Mouse (Mus musculus) frontal cortex, postnatal 14 days (tissue): ENCODE measurements around the gene Snx5.
A peak's percentile ranks its signal among the peaks of the same experiment; 100 is the strongest.

ENCODE experiments used
- DNase-seq, 2 experiments: peaks; one replicate each; pipeline ENCODE4 v3.0.0; 2022; ENCODE audit warnings: low spot score in 2 of 2

Gene Snx5

DNA sequence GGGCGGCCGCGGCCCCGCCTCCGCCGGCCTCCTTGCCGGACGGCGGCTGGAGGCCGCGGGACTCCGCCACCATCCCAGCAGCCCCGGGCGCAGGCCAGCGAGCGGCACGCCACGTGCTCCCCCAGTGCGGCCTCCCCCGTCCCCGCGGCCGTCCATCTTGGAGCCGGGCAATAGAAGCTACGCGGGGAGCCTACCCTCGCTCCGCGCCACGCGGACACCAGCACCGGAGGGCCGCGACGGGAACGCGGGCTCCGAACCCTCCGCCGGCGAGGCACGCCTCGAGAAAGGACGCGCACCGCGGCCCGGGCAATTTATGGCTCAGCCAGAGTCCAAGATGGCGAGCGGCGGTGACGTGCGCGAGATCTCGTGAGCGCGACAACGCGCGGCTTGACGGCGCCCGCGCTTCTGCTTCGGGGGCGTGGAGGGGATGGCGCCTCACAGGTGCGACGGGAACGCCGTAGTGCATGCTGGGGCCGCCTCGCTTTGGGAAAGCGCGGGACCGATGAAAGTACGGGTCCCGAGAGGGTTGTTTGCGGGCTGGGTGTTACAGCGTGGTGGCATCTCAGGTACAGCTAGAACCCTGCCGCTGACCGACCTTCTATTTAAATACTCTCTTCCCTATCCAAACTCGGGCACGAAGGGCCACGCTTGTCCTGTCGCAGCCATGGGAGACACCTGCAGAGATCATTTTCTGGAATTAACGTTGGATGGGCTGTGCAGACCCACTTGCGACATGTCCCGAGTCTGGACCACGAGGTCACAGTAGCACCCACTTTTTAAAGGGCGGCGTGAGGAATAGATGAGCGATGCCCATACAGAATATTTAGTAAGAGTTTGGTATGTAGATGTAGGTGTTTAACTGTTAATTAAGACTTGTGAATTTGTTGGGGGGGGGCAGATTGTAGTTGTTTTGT, at the start of gene Snx5, which contains the start of gene Mgme1:
Gene Snx5 (minus strand): TSS at position 400 of the 914 bp plus-strand sequence.
Gene Mgme1 (plus strand): TSS at position 157 of the 914 bp plus-strand sequence.
- peak; percentile 92 to 93 for DNase-seq

DNA sequence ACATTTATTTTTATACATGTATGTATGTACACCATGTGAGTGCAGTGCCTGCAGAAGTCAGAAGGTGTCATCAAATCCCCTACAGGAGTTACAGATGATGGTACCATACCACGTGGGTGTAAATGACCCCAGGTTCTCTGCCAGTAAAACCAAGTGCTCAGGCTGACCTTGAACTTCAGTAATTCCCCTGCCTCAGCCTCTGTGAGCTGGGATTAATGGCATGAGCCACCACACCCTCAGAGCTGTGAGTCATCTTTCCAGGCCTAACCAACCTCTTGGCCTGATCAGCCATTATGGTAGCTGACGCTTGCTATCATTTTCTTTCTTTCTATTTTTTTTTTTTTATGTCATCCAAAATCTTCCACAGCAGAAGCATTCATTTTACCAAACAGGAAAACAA, 40.7 kb upstream of the Snx5 start:
- no peak for DNase-seq

DNA sequence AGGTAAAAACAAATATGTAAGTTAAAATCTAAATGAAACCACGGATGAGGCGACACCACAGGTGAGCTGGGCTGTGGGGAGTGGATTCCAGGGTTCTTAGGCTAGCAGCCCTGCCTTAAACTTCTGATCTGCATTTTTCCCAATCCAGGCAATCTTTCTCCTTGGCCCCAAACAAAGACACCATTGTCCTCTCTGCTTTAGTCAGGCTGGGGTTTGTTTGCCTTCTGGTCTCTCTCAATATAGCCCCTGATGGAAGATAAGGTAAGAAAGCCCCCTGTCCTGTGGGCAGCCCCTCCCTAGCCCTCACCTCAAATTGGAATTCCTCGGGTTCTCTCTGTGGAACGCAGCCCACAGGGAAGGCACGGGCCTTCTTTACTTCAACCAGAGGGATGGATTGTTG, 39.6 kb upstream of the Snx5 start:
- no peak for DNase-seq

DNA sequence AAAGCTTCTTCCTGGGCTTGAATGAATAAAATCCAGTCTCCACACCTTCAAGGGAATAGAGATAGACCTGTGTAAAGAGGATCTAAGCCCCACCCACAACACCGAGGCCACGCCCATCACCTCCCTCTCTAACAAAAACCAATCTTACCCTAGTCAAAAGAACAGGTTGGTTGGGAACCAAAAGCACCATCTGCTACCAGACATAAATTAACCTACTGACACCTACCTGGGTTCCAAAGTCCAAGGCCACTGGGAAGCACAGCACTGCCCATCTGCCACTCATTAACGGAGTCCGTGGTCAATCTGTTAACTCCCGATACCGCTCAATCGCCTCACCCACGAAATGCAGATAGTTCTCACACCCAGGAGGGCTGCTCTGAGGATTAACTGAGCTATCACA, 37.9 kb upstream of the Snx5 start:
- DNase-seq, result no peak

DNA sequence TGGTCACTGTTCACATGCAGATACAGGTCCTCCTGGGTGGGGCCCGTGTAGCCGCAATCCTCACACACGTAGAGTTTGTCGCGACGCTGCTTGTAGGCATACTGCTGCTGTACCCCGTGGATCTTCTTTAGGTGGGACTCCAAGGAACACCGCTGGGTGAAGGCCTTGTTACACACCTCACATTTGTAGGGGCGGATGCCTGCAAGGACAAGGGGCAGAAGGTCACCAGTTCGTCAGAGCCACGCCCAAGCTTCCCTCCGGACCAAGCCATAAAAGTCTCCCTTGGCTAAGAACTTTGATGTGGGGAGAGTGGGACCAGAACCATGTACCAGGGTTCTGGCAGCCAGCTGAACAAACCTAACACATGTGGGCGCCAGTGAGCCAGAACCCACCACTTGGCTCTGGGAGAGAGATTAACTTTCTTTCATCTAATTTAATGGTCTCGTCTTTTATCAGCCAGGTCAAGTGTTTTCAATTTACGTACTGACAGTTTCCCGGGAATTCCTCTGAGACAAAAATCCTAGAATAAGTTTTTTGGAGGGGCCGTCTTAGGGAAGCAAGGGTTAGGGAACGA, 35.1 kb upstream of the Snx5 start:
- no peak for DNase-seq

DNA sequence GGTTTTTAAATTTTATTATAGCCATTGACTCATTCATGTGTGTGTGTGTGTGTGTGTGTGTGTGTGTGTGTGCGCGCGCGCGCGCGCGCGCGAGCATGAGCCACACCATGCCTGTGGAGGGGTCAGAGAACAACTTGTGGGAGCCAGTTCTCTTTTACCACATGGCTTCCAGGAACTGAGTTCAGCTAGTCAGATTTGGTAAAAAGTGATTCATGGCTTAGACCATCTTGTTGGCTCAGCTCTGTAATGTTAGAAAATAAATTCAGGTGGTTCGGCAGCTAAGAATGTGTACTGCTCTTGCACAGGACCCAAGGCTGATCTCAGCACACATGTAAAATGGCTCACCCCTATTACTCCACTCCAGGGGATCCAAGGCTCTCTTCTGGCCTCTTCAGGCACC, 30.4 kb upstream of the Snx5 start:
- DNase-seq, result no peak

DNA sequence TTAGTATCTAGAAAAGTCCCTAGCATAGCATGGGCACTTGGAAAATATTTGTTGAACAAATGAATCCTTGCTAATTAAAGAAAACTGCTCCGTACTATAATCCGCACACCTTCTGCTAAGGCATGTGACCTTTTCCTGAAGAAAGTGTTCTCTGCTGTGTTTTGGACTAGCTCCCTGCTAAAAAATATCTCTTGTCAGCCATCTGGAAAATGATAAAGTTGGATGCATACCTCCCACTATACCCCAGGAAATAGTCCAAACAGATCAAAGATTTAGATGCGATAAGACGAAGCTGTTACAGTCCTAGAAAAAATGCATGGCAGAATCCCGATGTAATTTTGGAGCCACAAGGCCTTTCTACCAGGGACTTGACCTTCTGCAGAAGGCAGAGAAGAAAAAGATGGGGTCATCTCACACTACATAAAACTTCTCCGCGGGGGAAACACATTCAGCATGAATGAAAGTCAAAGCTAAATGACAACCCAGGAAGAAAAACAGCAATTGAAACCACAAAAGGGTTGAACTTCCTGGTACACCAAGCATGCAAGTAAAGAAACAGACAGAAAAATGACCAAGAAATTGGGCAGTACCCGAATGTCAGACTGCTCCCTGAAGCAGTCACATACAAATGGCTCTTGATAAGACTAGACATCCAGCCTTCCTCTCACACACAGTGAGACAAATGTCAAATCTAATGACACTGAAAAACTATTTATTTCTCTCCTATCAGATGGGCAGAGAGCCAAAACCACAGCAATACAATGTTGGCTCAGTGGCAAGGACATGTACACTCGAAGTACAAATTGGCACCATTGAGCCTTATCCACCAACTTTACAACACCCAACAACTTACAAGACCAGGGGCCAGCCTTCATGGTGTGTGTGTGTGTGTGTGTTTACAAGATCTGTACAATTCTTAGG, 29.3 kb upstream of the Snx5 start:
- DNase-seq, result no peak

DNA sequence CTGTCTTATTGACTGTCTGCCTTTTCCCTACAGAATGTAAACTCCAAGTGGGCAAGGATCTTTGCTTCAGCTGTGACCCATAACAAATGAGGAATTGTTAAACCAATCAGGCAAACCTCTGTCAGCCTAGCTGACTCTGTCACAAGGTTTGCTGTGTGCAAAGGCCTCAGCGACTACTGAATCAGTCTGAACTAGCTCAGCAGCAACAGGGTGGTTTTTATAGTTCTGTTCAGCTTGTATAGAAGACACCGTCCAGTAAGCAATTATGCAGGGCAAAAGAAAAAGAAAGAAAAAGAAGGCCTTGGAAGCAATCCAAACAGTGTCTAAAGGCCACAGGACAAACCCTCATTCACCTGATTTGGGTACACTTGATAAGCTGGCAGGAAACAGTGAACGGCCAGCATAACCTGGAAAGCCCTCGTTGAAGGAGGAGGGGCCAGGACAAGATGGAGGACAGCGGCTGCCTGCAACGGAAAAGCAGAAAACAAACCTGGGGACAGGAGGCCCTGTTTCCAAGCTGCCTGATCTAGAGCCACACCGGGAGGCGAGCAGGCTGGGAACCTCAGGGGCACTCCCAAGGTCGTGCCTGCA, 24.5 kb upstream of the Snx5 start:
- DNase-seq, result no peak

DNA sequence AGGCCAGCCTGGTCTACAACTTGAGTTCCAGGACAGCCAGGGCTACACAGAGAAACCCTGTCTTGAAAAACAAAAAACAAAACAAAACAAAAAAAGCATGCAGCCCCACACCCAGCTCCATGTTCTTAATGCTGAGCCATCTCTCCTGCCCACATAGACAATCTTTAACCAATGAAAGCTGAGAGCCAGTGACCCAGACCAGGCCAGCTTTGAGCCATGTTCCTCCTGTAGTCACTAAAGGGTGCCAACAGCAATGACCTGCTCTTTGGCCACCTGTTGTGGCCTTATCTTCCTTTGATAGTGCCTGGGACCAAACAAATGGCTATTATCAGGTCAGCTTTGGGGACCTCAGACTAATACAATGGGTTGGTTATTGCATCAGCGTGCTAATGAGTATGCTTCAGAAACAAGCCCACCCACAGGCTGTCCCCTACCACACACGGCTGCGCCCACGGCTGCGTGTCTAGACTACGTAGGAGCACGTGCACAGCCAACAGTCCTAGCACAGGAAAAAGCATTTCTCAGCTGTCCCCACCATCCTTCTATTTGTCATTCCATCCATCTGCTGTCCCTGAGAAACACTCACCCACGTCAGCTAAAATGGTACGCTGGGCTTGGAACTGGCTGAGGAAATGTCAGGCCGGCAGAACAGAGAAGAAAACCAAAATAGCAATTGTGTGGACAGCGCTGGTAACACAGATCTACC, 21.0 kb upstream of the Snx5 start:
- peak; percentile 50 to 58 for DNase-seq

DNA sequence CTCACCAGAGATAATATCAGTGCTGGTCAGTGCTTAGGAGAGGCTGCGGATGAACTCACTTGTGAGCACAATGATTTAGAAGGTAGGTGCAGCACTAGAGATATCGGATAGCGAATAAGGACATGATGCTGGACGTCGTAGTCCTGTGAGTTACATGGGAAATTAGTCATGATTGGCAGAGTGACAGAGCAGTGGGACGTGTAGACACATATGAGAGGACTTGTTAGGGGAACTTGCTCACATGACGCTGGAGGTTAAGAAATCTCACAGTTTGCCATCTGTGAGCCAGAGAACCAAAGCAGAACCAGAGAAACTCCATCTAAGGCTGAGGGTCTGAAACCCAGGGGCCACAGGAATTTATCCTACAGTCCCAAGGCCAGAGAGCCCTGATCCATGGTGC, 19.6 kb upstream of the Snx5 start:
- no peak for DNase-seq

DNA sequence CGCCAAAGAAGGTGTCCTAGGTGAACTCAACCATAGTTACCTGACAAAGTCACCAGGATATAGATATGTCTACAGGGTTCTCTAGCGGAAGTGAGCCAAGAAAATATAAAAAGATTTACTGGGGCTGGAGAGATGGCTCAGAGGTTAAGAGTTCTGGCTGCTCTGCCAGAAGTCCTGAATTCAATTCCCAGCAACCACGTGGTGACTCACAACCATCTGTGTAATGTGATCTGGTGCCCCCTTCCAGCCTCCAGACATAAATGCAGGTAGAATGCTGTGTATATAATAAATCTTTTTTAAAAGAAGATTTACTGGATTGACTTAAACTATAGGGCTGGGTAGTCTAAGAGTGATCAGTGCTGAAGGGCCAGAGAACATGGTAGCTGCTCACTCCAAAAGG, 10.7 kb upstream of the Snx5 start:
- DNase-seq, result no peak

DNA sequence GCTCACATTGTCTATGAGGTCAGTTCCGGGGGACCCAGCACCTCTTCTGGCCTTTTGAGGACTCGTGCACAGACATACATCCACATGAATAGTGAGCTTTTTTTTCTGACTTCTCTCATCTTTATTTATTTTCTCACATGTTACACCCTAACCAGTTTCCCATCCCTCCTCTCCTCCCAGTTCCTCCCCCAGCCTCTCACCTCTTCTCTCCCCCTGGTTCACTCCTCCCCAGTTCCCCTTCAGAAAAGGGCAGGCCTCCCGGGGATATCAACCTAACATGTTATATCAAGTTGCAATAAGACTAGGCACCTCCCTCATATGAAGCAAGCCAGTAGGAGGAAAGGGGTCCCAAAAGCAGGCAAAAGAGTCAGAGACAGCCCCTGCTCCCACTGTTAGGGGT, 9.9 kb upstream of the Snx5 start:
- DNase-seq, result no peak

DNA sequence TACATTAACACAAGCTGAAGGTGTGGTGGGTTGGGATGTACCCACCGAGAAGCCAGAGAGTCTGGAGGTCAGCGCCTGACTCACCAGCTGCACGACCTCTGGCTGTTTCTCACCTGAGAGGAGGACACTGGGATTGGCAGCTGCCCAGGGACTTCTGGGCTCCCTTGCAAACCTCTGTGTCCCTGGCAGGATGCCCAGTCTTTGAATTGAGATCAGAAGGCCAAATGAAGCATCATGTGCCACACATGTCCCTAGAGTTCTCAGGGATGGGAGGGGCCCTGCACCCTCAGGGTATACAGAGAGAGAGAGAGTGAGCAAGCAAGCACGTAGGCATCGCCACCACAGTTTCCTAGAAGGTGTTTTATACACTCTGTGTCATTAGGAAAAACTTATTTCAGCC, 9.0 kb upstream of the Snx5 start:
- DNase-seq, result no peak

DNA sequence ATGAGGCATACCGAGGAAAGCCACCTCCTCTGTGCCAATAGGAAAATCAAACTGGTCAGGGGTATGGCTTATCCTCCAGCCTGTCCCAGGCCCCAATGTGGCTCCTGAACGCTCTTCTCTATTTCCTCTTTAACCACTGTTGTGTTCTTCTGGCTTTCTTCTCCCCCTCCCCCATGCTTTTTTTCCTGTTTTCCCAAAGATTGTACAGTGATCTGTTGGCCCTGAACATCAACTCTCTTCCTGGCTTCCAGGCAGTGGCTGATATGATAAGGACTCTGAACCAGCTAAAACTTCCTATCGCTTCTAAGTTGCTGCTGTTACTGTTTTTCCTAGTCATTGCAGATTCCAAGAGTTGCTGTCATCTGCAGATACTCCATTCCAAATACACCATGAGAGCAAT, 6.2 kb upstream of the Snx5 start:
- DNase-seq, result no peak

DNA sequence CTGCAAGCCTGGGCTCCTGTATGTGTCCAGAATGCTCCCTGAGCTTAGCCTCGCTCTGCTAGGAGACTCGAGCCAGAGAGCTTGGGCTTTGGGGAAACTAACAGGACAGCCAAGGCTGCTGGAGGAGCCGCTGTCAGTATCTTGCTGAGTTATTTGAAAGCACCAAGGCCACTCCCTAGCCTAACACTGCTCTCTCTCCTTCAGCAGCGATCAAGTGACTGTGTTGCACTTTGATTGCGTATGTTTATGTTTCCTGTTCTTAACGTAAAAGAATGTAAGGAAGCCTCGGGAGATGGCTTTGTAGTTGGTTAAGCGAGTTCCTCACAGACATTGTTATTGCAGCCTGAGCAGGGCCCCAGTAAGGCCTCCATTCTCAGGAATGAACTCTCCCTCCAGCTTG, 4.0 kb upstream of the Snx5 start:
- DNase-seq, result no peak

DNA sequence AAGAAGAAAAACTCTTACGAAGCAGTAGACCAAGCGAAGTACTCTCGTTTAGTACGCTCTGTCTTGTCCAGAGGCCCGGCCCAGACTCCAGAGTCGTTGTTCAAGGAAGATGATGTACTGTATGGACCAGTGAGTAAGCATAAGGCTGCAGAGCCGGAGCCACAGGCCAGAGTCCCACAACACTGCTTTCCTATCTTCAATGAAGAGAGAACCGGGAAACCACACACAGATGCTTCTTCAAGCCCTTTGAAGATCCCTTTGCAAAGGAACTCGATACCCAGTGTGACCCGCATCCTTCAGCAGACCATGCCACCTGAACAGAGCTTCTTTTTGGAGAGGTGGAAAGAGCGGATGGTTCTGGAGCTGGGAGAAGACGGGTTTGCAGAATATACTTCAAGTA, 1.4 kb upstream of the Snx5 start:
- DNase-seq, result no peak

DNA sequence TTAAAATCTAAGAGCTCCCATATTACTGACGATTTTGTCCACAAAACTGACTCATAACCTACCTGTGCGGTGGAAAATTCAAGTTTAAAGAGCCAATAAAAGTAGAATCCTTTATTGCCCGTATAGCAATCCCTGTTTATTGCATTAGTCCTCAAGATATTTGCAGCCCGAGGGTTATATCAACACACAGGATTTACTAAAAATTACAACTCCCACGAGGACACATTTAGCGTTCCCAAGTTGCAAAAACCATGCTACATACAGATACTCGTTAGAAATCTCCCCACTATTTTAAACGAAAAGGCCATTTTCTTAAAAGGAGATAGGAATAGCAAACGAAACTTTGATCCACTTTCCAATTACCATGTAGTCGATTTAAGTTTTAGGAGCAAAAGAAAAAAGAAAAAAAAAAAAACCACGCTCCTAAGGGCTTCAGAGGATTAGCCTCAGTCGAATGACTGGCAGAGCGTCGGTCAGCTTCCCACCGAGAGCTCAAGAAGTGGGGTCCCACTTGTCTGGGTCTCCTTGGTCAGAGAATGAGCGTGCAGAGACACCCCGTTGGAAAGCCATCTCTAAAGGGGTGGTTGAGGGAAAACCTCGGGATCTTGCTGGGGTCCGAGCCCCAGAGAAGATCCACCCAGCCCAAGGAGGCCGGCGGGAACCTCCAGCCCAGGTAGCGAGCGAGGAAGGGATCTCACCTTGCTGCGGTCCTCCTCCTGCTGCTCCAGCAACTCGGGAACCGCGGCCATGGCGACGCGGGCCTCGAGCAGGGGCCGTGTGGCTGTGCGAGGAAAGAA, 829 bp downstream of the Snx5 start:
- no peak for DNase-seq

DNA sequence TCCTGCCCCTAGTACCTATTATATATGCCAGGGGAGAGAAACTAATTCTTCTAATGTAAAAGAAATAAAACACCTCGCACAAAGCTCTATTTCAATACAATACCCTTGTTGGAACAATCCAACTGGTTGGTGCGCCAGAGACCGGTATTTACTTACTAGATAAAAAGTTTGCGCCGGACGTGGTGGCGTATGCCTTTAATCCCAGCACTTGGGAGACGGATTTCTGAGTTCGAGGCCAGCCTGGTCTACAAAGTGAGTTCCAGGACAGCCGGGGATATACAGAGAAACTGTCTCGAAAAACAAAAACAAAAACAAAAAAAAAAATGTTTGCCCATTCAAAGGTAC, 1.4 kb downstream of the Snx5 start:
- no peak for DNase-seq

DNA sequence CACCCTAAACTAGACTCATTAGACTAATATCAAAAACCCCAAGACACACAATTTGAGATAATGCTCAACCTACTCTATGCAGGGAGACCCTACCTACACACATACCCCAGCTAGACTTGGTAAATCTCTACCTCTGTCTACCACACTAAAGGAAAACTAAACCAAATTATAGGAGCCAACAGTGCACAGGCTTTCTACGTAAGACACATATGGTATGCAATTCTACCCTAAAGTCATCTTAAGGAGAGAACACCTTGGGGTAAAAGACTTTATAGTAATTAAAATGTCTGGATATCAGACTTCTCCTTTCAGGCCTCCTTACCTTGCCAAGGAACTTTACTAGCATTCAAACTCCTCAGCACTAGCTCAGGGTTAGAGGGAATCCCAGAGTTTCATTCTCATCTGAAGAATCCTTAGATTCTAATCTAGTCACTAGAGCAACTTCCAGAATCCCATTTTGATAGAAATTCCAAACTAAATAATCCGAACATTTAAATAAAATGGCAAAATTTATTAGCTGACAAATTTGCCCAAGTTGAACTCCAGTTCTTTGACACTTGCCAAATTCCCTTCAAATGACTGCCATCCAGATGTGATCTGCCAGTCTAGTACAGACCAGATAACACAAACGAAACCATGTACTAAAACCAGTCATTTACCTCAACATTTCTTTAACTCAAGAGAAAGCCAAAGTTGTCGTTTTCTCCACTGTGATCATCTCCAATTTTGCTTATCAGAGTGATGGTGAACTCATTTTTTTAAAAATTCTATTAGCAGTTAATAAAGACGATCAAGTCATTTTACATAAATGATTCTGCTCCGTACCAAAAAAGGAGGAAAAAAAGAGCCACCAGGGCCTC, 2.0 kb downstream of the Snx5 start:
- DNase-seq, result no peak

DNA sequence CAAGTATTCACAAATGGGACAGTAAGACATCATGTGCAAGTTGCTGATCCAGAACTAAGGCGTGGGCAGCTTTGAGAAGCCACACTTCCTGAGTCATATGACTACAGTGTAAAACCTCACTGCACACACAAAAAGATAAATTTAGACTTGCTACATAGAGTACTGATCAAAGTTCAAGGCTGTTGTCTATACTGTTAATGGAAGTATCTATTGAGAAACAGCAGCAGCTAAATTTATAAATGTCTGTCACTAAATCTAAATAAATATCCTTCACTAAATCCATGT, 3.0 kb downstream of the Snx5 start:
- DNase-seq, result no peak
